Mouse (Mus musculus) left cerebral cortex, postnatal 14 days (tissue): ENCODE measurements around the gene Olfr123. TPM values are rescaled to one million over a fixed set of nuclear protein-coding genes. Genes with fewer than 3 reads are reported as not detected.

Experiments used
- DNase-seq, 2 experiments: peaks; one replicate each; pipeline ENCODE4 v3.0.0; 2021 to 2022; ENCODE audit warnings: low spot score in 2 of 2, mixed read lengths in 1 of 2
- intact Hi-C: fragments of 180-260 bp; cut with DNase I; formaldehyde crosslinking; loops from one replicate; pipeline ENCODE4 v1.15.1; 2025
- long read RNA-seq, 2 experiments: library from polyadenylated mRNA; stranded (forward); transcript quantifications; one replicate each; pipeline ENCODE4 v2.0.0; 2021
- total RNA-seq, 2 experiments: library from RNA; stranded (reverse); gene quantifications; 2 replicates each; pipeline ENCODE4 v1.2.3; 2021

The Olfr123 gene
- total RNA-seq, result not detected
- long read RNA-seq, experiment 1, result 0 reads
- long read RNA-seq, experiment 2, result 0 reads

DNA sequence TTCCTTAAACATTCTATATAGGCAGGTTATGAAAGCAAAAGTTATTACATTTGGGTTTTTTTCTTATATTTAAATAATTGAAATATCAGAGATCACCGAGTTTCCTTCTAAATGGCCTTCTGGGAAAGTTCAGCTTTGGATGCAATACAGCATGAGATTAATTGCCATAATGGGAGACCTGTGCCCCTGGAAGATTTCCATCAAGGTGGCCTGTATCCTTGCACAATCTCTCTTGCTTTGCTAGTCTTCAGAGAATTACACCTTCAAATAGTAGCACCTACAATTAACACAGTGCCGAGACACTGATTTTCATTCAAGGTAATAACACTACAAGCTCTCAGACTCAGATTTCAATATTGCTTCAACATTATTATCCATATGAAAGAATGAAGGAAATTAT, at the start of gene Olfr123:
Gene Olfr123, plus strand, starts transcription at position 301 of the 400 bp plus-strand sequence.
- DNase-seq, result no peak

DNA sequence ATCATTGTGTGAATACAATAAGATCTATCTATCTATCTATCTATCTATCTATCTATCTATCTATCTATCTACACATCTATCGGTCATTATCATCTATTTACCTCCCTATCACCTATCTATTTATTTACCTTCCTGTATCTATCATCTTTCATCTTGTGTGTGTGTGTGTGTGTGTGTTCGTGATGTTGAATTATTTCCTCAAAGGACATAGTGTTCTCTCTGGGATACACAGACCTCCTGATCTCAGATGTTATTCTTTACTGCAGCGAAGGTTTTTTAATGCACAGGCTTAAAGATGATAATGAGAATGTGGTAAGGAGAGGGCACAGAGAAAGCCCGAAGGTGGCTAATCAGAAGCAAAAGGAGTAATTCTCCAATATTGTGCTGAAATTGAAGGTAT, 25.0 kb upstream of the Olfr123 start, which contains the start of gene Olfr122:
Gene Olfr122, plus strand, starts transcription at position 301 of the 400 bp plus-strand sequence.
- DNase-seq, result no peak
- intact Hi-C loops, result no loop called here

More for the DNA sequence above, at the start of gene Olfr123:
- intact Hi-C loops, result no loop called here

DNA sequence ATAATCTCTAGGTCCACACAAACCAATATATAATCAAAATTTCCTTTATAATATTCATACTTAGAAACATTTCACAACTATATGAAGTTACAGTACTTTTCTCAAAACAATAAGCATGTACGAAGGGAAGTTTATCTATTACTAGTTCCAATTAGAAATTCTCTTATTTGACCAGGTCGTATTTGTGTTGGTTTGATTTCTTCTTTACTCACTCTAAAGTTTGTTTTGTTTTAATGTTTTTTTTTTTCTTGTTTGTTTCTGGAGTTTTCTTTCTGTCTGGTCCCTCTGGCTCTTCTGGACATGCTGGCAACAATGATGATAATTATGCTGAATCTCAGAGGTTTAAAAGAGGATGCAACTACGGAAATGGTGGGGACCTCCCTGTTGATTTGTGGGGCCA, 6.3 kb downstream of the Olfr123 start, which contains the start of gene Olfr124:
Gene Olfr124, plus strand, starts transcription at position 301 of the 400 bp plus-strand sequence.
- intact Hi-C loops, result no loop called here
- no peak for DNase-seq

DNA sequence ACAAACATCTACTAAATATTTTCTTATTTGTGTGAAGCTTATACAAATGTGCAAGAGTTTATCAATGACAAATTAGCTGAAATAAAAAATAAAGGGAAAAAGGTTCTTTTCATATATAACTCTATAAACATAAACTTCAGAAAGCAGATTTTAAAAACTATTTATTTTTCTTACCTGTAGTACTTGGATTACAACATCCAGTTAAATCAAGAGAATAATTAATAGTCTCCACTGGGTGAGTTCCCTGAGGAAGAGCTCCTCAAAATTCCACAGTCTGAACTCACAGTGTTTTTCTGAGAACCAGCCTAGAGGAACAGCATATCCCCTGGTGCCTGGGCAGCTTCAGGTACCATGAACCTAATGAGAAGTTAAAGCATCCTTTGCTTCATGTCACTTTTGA, 39.3 kb downstream of the Olfr123 start, which contains the start of gene Olfr125:
Gene Olfr125, plus strand, starts transcription at position 301 of the 400 bp plus-strand sequence.
- no peak for DNase-seq
- intact Hi-C loops, result no loop called here

DNA sequence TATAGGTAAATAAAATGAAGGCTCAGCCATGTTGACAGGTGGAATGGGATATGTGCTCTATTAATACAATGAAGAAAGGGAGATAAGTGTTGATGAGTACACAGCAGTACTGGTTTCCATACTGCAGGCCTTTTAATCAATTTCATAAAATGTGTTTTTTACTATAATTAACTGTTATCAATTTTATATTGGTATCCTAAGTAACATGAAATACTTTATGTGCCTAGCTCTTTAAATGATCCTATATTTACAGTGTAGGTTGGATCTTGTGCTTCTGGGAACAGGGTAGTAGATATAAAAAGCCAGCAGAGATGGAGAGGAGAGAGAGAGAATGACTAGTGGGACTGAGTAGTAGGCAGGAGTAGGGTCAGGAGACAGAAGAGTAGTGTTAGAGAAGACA, 53.9 kb downstream of the Olfr123 start, which contains the start of gene Olfr126:
Gene Olfr126, plus strand, starts transcription at position 301 of the 400 bp plus-strand sequence.
- intact Hi-C loops, result no loop called here
- DNase-seq, result no peak

Other genes starting within 250 kb of the Olfr123 start
- gene Olfr112, start 224.1 kb upstream of the Olfr123 start, total RNA-seq, result not detected
- not detected for gene Olfr113, start 215.9 kb upstream of the Olfr123 start, total RNA-seq
- not detected for gene Olfr114, start 200.8 kb upstream of the Olfr123 start, total RNA-seq
- gene Olfr115, start 166.4 kb upstream of the Olfr123 start, total RNA-seq, result not detected
- not detected for gene Olfr116, start 166.3 kb upstream of the Olfr123 start, total RNA-seq
- gene Olfr117, start 129.7 kb upstream of the Olfr123 start, total RNA-seq, result not detected
- gene Olfr118, start 126.5 kb upstream of the Olfr123 start, total RNA-seq, result not detected
- not detected for gene Olfr119, start 97.0 kb upstream of the Olfr123 start, total RNA-seq
- gene Olfr120, start 71.7 kb upstream of the Olfr123 start, total RNA-seq, result not detected
- gene Olfr121, start 44.7 kb upstream of the Olfr123 start, total RNA-seq, result not detected
- gene Olfr122, start 24.9 kb upstream of the Olfr123 start, total RNA-seq, result not detected
- not detected for gene Olfr124, start 6.4 kb downstream of the Olfr123 start, total RNA-seq
- gene Olfr125, start 39.4 kb downstream of the Olfr123 start, total RNA-seq, result not detected
- not detected for gene Olfr126, start 54.0 kb downstream of the Olfr123 start, total RNA-seq
- not detected for gene Olfr127, start 106.9 kb downstream of the Olfr123 start, total RNA-seq
- gene Olfr128, start 127.0 kb downstream of the Olfr123 start, total RNA-seq, result not detected
- not detected for gene Olfr761, start 159.6 kb downstream of the Olfr123 start, total RNA-seq